Mouse (Mus musculus) embryonic facial prominence, embryonic 10.5 days (tissue): ENCODE data around the gene Parp3. TPM values are rescaled to one million over a fixed set of nuclear protein-coding genes. Genes with fewer than 3 reads are reported as not detected.
A peak's percentile ranks its signal among the peaks of the same experiment; 100 is the strongest.

Experiments
- DNase-seq: peaks from one replicate; pipeline ENCODE4 v3.0.0-alpha.2; 2017; ENCODE audit warnings: low spot score
- H3K27ac ChIP-seq: fragments of 300-500 bp; sonication (generic); replicated peaks from 2 replicates; pipeline ENCODE4 v1.5.1; 2016; ENCODE audit warnings: mild to moderate bottlenecking
- H3K27me3 ChIP-seq: fragments of 300-500 bp; sonication (generic); replicated peaks from 2 replicates; pipeline ENCODE4 v1.6.1; 2016; ENCODE audit warnings: low read depth, mild to moderate bottlenecking; ENCODE audit not compliant: poor library complexity, severe bottlenecking
- H3K36me3 ChIP-seq: fragments of 300-500 bp; sonication (generic); replicated peaks from 2 replicates; pipeline ENCODE4 v1.6.1; 2016; ENCODE audit warnings: mild to moderate bottlenecking, moderate library complexity
- H3K4me1 ChIP-seq: fragments of 300-500 bp; sonication (generic); 2 replicates; pipeline ENCODE4 v1.6.1; 2016
- H3K4me3 ChIP-seq: fragments of 300-500 bp; sonication (generic); 2 replicates; pipeline ENCODE4 v1.5.1; 2016; ENCODE audit warnings: mild to moderate bottlenecking, moderate library complexity
- H3K9me3 ChIP-seq: fragments of 300-500 bp; sonication (generic); 2 replicates; pipeline ENCODE4 v1.6.1; 2016; ENCODE audit warnings: mild to moderate bottlenecking
- WGBS: fragments of 180-500 bp; shearing (Covaris S2); methylation state at CpG from one replicate; pipeline ENCODE4 v1.1.7; 2016; 5-methylcytosine and 5-hydroxymethylcytosine counted together
- polyA plus RNA-seq: library from polyadenylated mRNA; unstranded; fragments of >200 nt; fragmentation: Nextera tagmentation; extraction: Ambion mirVana; gene quantifications from 2 replicates; pipeline ENCODE4 v1.2.1, GENCODE M21; 2016

Parp3 gene
- polyA plus RNA-seq, 1 experiment from 2014 or later = 3.2 TPM

DNA sequence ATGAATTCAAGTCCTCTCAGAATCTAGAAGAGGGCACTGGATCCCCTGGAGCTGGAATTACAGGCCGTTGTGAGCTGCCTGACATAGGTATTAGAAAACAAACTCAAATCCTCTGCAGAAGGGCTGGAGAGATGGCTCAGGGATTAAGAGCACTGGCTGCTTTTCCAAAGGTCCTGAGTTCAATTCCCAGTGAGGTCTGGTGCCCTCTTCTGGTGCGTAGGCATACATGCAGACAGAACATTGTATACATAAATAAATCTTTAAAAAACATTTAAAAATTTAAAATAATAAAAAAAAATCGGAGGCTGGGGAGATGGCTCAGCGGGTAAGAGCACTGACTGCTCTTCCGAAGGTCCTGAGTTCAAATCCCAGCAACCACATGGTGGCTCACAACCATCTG is 34.1 kb downstream of the Parp3 start:
- peak; percentile 8 for DNase-seq
- Histone ChIP-seq H3K9me3 (no peaks in the 10 kb centered on the region), H3K27ac (no peak overlapping the region), H3K4me1 (peaks cover 49% of the 10 kb centered on the region), H3K27me3 (no peaks in the 10 kb centered on the region), H3K4me3 (no peak overlapping the region), H3K36me3 (no peaks in the 10 kb centered on the region)
- WGBS = 71% methylated on average over 5 of the region's 5 CpGs

DNA sequence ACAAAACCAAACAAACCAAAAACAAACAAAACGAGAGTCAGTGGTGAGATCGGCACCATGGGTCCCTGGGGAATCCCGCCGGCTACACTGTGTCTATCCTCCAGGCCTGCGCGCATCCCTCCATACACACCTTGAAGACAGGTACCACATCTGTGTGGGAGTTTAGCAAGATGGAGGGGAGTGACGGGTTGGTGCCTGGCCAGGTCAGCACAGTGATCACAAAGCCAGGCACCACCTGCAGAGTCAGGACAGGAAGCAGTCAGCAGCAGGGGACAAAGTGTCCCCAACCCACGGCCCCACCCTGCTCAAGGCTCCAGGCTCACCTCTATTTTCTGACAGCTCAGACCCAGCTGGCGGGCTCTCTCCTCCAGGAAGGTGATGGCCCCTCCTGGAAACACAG is 40.2 kb downstream of the Parp3 start:
- Histone ChIP-seq H3K9me3 (no peaks in the 10 kb centered on the region), H3K27ac (no peak overlapping the region), H3K4me1 (peaks cover 38% of the 10 kb centered on the region), H3K27me3 (no peaks in the 10 kb centered on the region), H3K36me3 (peaks cover 44% of the 10 kb centered on the region), H3K4me3 (no peak overlapping the region; the same call in 1 of the 2 replicates)
- 84% methylated on average over 9 of the region's 9 CpGs for WGBS
- no peak for DNase-seq

DNA sequence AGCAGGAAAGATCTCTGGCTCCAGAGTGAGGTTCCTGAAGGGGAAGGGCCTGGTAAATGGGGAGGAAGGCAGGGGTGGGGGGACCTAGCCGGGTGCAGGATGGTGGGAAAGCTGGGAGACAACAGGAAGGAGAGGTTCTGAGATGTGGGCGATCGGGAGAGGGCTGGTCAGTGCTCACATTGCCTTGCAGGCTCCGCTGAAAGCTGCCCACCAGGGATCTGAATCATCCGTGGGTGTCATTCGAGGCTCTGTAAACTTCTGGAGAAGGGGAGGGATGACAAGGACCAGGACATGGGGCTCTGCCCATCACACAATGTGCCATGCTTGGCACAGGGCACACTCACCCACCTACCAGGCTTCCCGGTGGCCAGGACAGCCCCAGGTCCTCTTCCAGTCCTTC is 43.4 kb downstream of the Parp3 start:
- Histone ChIP-seq H3K27ac (no peak overlapping the region), H3K4me3 (0 out of 2 replicates have a peak overlapping the region, but pooled peaks have one; percentile 9), H3K9me3 (no peaks in the 10 kb centered on the region), H3K4me1 (peaks cover 38% of the 10 kb centered on the region), H3K36me3 (peaks cover 58% of the 10 kb centered on the region), H3K27me3 (no peaks in the 10 kb centered on the region)
- WGBS = 77% methylated on average over 7 of the region's 7 CpGs
- DNase-seq = no peak

DNA sequence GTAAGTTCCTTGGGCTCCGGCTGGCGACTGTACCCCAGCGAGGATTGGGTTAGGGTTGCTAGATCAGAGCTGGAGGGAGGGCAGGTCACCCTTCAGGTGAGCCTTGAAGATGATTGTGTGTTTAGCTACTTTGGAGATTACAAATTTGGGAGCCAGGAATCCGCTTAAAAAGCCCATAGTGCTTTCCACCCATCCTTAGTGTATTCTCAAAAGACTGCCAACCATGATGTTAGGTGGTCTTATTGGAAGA is 46.8 kb downstream of the Parp3 start:
- H3K27ac ChIP-seq = peak overlapping the region; percentile 98
- no peaks in the 10 kb centered on the region for H3K27me3 ChIP-seq
- no peaks in the 10 kb centered on the region for H3K9me3 ChIP-seq
- H3K4me3 ChIP-seq = peak overlapping the region; percentile 91
- H3K4me1 ChIP-seq = peaks cover 22% of the 10 kb centered on the region
- H3K36me3 ChIP-seq = peaks cover 48% of the 10 kb centered on the region
- DNase-seq = no peak
- 2% methylated on average over 4 of the region's 4 CpGs for WGBS

DNA sequence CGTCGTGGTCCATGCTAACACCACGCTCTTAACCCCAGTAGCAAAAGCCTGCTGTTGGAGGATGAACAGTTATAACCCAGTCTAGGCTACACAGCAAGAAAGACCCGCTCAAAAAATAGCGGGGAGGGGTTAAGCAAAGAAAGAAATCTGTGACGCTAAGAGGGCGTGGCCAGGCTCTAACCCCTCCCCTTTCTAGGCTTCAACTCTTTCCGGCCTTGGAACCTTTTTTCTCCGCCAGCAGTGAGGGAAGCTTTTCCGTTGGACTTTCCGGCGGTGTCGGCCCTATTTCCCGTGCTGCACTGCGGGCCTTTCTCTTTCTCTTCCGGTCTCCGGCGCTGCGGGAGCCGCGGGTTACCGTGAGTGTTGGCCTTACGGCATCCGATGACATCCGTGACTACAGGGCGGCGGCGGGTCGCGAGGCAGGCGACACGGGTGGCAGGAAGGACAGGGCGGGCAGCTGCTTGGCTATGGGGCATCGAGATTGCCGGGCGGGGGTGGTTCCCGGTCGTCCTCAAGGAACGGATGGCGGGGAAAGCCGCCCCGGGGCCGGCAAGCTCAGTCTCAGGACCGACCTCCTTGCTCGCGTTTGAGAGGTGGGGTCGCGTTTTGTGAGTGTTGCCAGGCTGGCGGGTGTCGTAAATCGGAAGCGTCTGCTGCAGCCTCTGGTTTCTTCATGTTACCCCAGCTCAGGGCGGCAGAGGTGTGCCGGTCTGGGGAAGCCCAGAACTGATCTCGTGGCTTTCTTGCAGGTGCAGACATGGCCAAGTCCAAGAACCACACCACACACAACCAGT is 47.3 kb downstream of the Parp3 start, which contains the start of gene Rpl29:
Gene Rpl29 (plus strand): TSS at position 234 of the 794 bp plus-strand sequence.
- peak within 1 kb of the TSS; percentile 98 for H3K27ac ChIP-seq
- no peaks in the 10 kb centered on the region for H3K9me3 ChIP-seq
- peak within 1 kb of the TSS; percentile 91 for H3K4me3 ChIP-seq
- H3K27me3 ChIP-seq = no peaks in the 10 kb centered on the region
- H3K4me1 ChIP-seq = peaks cover 22% of the 10 kb centered on the region
- peak; percentile 94 for DNase-seq
- H3K36me3 ChIP-seq = peaks cover 42% of the 10 kb centered on the region
- under 1% methylated on average over 55 of the region's 55 CpGs for WGBS

DNA sequence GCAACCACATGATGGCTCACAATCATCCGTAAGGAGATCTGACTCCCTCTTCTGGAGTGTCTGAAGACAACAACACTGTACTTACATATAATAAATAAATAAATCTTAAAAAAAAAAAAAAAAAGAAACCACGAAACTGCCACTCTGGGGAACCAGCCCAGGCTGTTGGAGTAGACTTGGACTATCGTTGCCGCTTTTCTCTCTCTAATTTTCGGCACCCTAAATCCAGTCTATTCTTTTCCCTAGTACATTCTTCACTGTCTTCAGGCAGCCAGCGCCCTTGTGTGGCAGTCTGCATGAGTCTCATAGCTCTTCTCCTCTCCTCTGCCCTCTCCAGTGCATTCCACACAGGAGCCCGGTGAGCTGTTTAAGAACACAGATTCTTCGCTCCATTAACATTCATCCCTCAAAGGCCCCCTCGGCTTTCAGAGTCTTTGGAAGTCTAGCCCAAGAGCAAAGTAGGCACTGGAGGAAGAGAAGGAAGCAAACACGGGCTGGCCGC is 48.0 kb downstream of the Parp3 start:
- no peaks in the 10 kb centered on the region for H3K9me3 ChIP-seq

DNA sequence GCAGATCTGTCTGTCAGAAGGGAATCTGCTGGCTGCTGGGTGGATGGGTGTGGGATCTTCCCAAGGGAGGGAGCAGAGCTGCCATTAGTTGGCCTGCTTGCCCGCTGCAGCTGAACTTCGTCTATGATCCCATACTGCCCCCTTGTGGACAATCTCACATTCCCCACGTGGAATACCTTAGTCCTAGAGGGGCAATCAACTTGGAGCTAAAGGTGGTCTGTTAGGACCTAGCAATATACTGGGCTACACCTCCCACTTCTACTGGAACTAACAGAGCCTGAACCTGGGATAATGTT is 54.9 kb downstream of the Parp3 start:
- Histone ChIP-seq H3K36me3 (no peaks in the 10 kb centered on the region), H3K27ac (peak overlapping the region; percentile 75; the same call in 1 of the 2 replicates), H3K4me3 (peak overlapping the region; percentile 35), H3K9me3 (no peaks in the 10 kb centered on the region), H3K4me1 (peaks cover 53% of the 10 kb centered on the region), H3K27me3 (peaks cover 13% of the 10 kb centered on the region)
- peak; percentile 89 for DNase-seq
- WGBS = 0% methylated on average over 3 of the region's 3 CpGs

More for the DNA sequence above, 48.0 kb downstream of the Parp3 start:
- no peak for DNase-seq
- no peaks in the 10 kb centered on the region for H3K27me3 ChIP-seq
- H3K4me3 ChIP-seq = peak overlapping the region; percentile 91
- peaks cover 22% of the 10 kb centered on the region for H3K4me1 ChIP-seq
- H3K27ac ChIP-seq = peak overlapping the region; percentile 98
- peaks cover 36% of the 10 kb centered on the region for H3K36me3 ChIP-seq
- WGBS = 23% methylated on average over 11 of the region's 11 CpGs

DNA sequence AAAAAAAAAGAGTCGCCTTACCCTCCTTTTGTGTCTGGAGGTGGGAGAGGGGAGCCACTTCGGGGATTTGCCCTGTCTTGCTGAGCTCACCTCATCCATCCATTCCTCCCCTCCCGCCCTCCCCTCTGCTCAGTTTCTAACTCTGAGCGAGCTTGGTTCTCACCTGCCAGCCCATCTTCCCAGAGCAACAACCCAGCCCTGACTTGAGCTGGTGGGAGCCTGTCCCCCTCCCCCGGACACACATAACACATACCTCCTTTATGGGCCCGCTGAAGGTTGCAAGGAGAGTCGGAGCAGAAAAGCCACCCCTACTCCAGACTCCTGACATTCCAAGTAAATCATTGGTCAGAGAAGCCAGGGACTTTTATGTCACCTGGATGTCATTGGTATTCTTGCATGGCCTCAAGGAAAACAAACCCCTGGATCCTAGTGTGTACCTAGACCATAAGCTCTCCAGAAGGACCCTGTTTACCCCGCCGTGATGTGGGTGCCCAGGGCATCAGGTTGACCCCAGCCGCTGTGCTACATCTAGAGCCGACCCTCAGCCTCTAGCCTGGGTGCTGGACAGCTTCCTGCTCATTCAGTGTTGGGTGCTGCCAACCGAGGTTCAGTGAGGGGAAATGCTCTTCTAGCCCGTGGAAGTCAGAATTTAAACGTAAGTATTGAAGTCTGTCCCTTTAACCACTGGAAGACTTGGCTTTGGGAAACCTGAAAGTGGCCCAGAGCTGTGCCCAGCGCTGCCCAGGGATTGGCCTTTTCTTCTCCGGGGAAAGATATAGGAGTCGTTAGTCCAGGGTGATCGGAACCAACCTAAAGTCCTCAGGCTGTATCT is 55.5 kb downstream of the Parp3 start:
- no peaks in the 10 kb centered on the region for H3K9me3 ChIP-seq
- peaks cover 13% of the 10 kb centered on the region for H3K27me3 ChIP-seq
- no peaks in the 10 kb centered on the region for H3K36me3 ChIP-seq
- peaks cover 53% of the 10 kb centered on the region for H3K4me1 ChIP-seq
- peak overlapping the region; percentile 35 for H3K4me3 ChIP-seq
- no peak for DNase-seq
- H3K27ac ChIP-seq = peak overlapping the region; percentile 75
- 5% methylated on average over 18 of the region's 18 CpGs for WGBS

DNA sequence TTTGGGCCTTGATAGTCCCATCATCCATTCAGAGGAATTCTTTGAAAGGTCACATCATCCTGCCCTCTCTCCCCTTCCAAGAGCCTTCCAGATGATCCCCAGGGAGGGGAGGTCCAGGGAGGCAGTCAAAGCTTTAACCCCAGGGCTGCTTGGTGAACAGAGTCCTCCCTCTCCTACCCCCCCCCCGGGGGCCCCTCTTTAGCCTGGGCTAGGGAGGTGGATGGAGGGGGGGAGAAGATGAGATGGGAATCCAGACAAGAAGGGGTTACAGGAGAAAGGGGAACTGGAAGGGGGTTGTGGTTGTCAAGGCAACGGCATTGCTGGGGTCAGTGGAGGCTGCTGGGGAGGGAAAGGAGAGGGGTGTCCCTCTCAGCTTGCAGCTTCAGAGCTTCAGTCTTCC is 56.1 kb downstream of the Parp3 start:
- Histone ChIP-seq H3K4me1 (peaks cover 53% of the 10 kb centered on the region), H3K36me3 (no peaks in the 10 kb centered on the region), H3K27me3 (peaks cover 13% of the 10 kb centered on the region), H3K9me3 (no peaks in the 10 kb centered on the region), H3K4me3 (peak overlapping the region; percentile 35), H3K27ac (peak overlapping the region; percentile 75)
- peak; percentile 83 for DNase-seq
- 0% methylated on average over 2 of the region's 2 CpGs for WGBS

Other genes starting within 250 kb of the Parp3 start
- 72.1 and 80.7 TPM in 2 replicates for gene Alas1, start 228.3 kb downstream of the Parp3 start, polyA plus RNA-seq
- gene Poc1a, start 195.9 kb downstream of the Parp3 start, polyA plus RNA-seq = 39.9 and 46.4 TPM in 2 replicates
- 29.5 and 30.8 TPM in 2 replicates for gene Dusp7, start 108.3 kb downstream of the Parp3 start, polyA plus RNA-seq
- 1,047 and 1,078 TPM in 2 replicates for gene Rpl29, start 47.5 kb downstream of the Parp3 start, polyA plus RNA-seq
- gene Acy1, start 38.6 kb downstream of the Parp3 start, polyA plus RNA-seq = 43.2 and 46.1 TPM in 2 replicates
- gene Abhd14b, start 29.5 kb downstream of the Parp3 start, polyA plus RNA-seq = 6.0 and 6.4 TPM in 2 replicates
- 40.1 and 40.4 TPM in 2 replicates for gene Abhd14a, start 29.3 kb downstream of the Parp3 start, polyA plus RNA-seq
- 320 and 346 TPM in 2 replicates for gene Pcbp4, start 23.7 kb downstream of the Parp3 start, polyA plus RNA-seq
- gene Gpr62, start 11.0 kb downstream of the Parp3 start, polyA plus RNA-seq = 0.16 and 0.55 TPM in 2 replicates
- 77.5 and 83.8 TPM in 2 replicates for gene Rrp9, start 986 bp downstream of the Parp3 start, polyA plus RNA-seq
- not detected in 2 replicates for gene Iqcf1, start 23.0 kb upstream of the Parp3 start, polyA plus RNA-seq
- not detected in 2 replicates for gene Iqcf5, start 37.6 kb upstream of the Parp3 start, polyA plus RNA-seq
- not detected in 2 replicates for gene Iqcf3, start 84.7 kb upstream of the Parp3 start, polyA plus RNA-seq
- gene Iqcf4, start 94.0 kb upstream of the Parp3 start, polyA plus RNA-seq = not detected in 2 replicates
- not detected in 2 replicates for gene Iqcf6, start 149.6 kb upstream of the Parp3 start, polyA plus RNA-seq
- 5.8 and 8.3 TPM in 2 replicates for gene Grm2, start 179.1 kb upstream of the Parp3 start, polyA plus RNA-seq
- gene Tex264, start 209.0 kb upstream of the Parp3 start, polyA plus RNA-seq = 27.4 and 28.7 TPM in 2 replicates